Mouse (Mus musculus) intestine, embryonic 14.5 days (tissue): ENCODE results near the gene Btbd16. TPM values are rescaled to one million over a fixed set of nuclear protein-coding genes. Genes with fewer than 3 reads are reported as not detected.
A peak's percentile ranks its signal among the peaks of the same experiment; 100 is the strongest.

Source experiments
- ATAC-seq: fragments of 200-750 bp; cut with Nextera tagmentation; replicated peaks from 2 replicates; pipeline ENCODE4 v1.8.0; 2017; ENCODE audit warnings: low read depth, moderate number of reproducible peaks, moderate TSS enrichment, moderate library complexity; ENCODE audit not compliant: low FRiP score, low TSS enrichment
- DNase-seq: peaks from one replicate; pipeline ENCODE4 v3.0.0-alpha.2; 2018; ENCODE audit warnings: low spot score
- H3K27ac ChIP-seq: fragments of 300-500 bp; sonication (generic); 2 replicates; pipeline ENCODE4 v1.5.1; 2014; ENCODE audit warnings: low read depth, mild to moderate bottlenecking, control low read depth
- H3K27me3 ChIP-seq: fragments of 300-500 bp; sonication (generic); replicated peaks from 2 replicates; pipeline ENCODE4 v1.6.1; 2014; ENCODE audit warnings: low read length, control low read depth; ENCODE audit not compliant: control insufficient read depth, insufficient read depth
- H3K36me3 ChIP-seq: fragments of 300-500 bp; sonication (generic); 2 replicates; pipeline ENCODE4 v1.6.1; 2014; ENCODE audit warnings: low read length, control low read depth; ENCODE audit not compliant: control insufficient read depth, insufficient read depth
- H3K4me1 ChIP-seq: fragments of 300-500 bp; sonication (generic); replicated peaks from 2 replicates; pipeline ENCODE4 v1.6.1; 2014; ENCODE audit warnings: low read length, control low read depth, mixed read lengths; ENCODE audit not compliant: control insufficient read depth, insufficient read depth
- H3K4me2 ChIP-seq: fragments of 300-500 bp; sonication (generic); 2 replicates; pipeline ENCODE4 v1.6.1; 2014; ENCODE audit warnings: low read length
- H3K4me3 ChIP-seq: fragments of 300-500 bp; sonication (generic); 2 replicates; pipeline ENCODE4 v1.5.1; 2014; ENCODE audit warnings: low read depth, low read length, control low read depth, mixed read lengths
- H3K9ac ChIP-seq: fragments of 300-500 bp; sonication (generic); 2 replicates; pipeline ENCODE4 v1.6.1; 2014; ENCODE audit warnings: mild to moderate bottlenecking, low read length
- H3K9me3 ChIP-seq: fragments of 300-500 bp; sonication (generic); 2 replicates; pipeline ENCODE4 v1.6.1; 2016; ENCODE audit warnings: low read length, control low read depth; ENCODE audit not compliant: control insufficient read depth
- WGBS: fragments of 180-500 bp; shearing (Covaris S2); extraction: QIAGEN DNeasy Blood & Tissue Kit; methylation state at CpG from one replicate; pipeline ENCODE4 v1.1.7; 2014; 5-methylcytosine and 5-hydroxymethylcytosine counted together
- polyA plus RNA-seq: library from polyadenylated mRNA; unstranded; fragments of >200 nt; fragmentation: Nextera tagmentation; extraction: Ambion mirVana; gene quantifications from 2 replicates; pipeline ENCODE4 v1.2.1, GENCODE M21; 2014

Btbd16 gene
- polyA plus RNA-seq, 1 experiment from 2014 or later: 0.07 TPM

DNA sequence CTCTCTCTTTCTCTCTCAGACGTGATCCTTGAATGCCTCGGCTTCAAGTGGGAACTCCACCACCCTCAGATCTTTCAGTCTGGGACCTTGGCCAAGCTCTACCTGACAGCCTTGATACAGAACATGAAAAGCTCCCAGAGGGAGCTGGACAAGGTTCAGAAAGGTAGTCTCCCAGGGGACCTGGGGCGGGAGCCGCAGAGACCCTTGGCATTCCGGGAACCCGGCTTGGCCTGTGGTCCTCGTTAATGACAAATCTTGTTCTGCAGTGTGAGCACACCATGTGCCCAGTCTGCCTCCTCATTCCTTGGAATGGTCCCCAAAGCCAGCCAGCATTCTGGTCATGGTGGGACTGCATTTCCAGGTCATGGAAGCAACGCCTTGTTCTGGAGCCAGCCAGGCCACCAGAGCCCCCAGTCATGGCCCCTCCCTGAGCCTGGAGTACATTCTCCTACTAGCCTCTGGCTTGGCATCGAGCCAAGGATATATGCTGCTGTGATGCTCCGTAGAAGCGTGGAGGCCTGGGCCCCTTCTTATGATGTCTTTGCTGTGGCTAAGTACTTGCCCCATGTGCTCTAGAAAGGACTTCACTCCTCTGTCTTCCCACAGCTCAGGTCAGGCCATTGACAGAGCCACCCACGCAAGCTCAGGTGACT, 12.2 kb downstream of the Btbd16 start:
- Histone ChIP-seq H3K9me3 (no peaks in the 10 kb centered on the region), H3K36me3 (no peaks in the 10 kb centered on the region), H3K9ac (no peak overlapping the region), H3K4me2 (no peak overlapping the region), H3K4me3 (no peak overlapping the region), H3K27ac (no peak overlapping the region), H3K27me3 (no peaks in the 10 kb centered on the region), H3K4me1 (peaks cover 7% of the 10 kb centered on the region; the same call in 1 of the 2 replicates)
- WGBS: 64% methylated on average over 12 of the region's 12 CpGs
- ATAC-seq (0 out of 2 replicates have a peak, but pooled peaks have one; percentile 34), DNase-seq (no peak)

DNA sequence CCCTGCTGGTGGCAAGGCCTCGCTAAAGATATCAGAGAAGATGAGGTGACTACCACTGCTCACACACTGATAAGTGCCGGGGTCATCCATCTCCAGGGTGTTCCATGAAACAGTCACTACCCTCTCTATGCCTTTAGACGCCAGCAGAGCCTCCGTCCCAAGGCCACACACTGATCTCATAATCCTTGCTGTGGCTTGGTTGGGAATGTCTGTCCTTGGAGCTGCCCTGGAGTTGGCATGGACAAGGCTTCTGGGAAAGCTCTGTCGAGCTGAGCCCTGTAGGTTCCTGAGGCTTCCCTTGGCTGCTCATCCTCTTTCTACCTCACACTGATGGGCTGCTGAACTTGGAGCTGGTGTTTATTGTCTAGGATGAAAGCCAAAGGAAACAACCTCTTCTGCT, 12.8 kb downstream of the Btbd16 start:
- Histone ChIP-seq H3K4me2 (no peak overlapping the region), H3K27ac (no peak overlapping the region), H3K4me3 (no peak overlapping the region), H3K27me3 (no peaks in the 10 kb centered on the region), H3K9me3 (no peaks in the 10 kb centered on the region), H3K36me3 (no peaks in the 10 kb centered on the region), H3K9ac (no peak overlapping the region), H3K4me1 (peaks cover 7% of the 10 kb centered on the region; the same call in 1 of the 2 replicates)
- ATAC-seq (no peak), DNase-seq (no peak)
- WGBS: 76% methylated on average over 5 of the region's 5 CpGs

DNA sequence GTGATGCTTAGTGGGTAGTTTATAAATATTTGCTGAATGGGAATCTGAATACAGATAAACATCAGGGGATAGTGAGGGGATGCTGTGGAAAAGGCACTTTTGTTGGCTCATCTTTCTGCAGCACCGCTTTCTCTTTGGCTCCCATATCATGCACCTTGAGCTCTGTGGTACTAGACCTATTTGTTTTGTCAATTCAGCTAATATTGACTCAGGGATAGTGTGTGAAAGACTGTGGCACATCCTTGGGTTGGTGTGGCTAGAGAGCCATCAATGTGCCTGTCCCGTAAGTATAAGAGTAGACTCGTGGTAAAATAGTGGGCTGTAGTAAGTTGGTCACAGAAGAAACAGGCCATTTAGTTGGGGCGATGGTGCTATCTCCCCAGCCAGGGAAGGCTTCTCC, 13.7 kb downstream of the Btbd16 start:
- H3K4me1 ChIP-seq: peaks cover 7% of the 10 kb centered on the region; the same call in 1 of the 2 replicates
- no peak overlapping the region for H3K27ac ChIP-seq
- H3K9ac ChIP-seq: no peak overlapping the region
- no peak for DNase-seq
- no peaks in the 10 kb centered on the region for H3K27me3 ChIP-seq
- ATAC-seq: no peak
- H3K9me3 ChIP-seq: no peaks in the 10 kb centered on the region
- 80% methylated on average over 4 of the region's 4 CpGs for WGBS
- no peaks in the 10 kb centered on the region for H3K36me3 ChIP-seq
- no peak overlapping the region for H3K4me3 ChIP-seq
- no peak overlapping the region for H3K4me2 ChIP-seq

DNA sequence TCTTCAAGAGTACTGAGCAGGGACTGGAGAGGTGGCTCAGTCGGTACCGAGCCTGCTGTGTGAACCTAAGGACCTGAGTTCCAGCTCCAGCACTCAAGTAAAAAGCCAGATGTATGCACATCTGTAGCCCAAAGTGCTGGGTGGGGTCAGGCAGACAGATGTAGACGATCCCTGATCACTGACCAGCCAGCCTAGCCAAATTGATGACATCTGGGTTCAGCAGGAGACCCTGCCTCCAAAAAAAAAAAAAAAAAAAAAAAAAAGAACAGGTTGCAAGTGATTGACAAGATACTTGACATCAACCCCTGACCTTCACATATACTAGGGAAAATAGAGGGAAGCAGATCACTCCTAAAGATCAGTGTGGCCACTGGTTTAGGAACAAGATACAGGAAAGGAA, 15.1 kb downstream of the Btbd16 start:
- WGBS: 75% methylated on average over 3 of the region's 3 CpGs
- Histone ChIP-seq H3K4me2 (no peak overlapping the region), H3K36me3 (no peaks in the 10 kb centered on the region), H3K9ac (no peak overlapping the region), H3K27me3 (no peaks in the 10 kb centered on the region), H3K27ac (no peak overlapping the region), H3K4me1 (peaks cover 7% of the 10 kb centered on the region; the same call in 1 of the 2 replicates), H3K4me3 (no peak overlapping the region), H3K9me3 (no peaks in the 10 kb centered on the region)
- DNase-seq (no peak), ATAC-seq (no peak)

DNA sequence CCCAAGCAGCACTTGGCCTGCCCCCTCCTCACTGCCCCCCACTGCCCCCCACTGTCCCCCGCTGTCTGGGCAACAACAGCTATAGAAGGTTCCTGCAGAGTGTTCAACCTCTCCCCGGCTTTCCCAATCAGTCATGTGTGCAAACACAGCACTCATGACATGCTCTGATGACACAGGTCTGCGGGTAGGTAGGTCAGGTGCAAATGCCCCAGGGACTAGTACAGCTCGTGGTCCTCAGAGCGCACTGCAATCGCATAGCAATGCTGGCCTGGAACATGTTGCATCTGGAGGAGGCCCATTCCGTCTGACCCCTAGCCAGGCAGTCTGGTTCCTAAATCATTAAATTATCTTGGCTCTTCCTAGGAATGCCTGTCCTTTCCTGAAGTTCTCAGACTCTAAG, 15.6 kb downstream of the Btbd16 start:
- DNase-seq (no peak), ATAC-seq (no peak)
- H3K9ac ChIP-seq: no peak overlapping the region
- no peak overlapping the region for H3K27ac ChIP-seq
- no peaks in the 10 kb centered on the region for H3K9me3 ChIP-seq
- H3K27me3 ChIP-seq: no peaks in the 10 kb centered on the region
- H3K36me3 ChIP-seq: no peaks in the 10 kb centered on the region
- no peak overlapping the region for H3K4me2 ChIP-seq
- peaks cover 7% of the 10 kb centered on the region; the same call in 1 of the 2 replicates for H3K4me1 ChIP-seq
- WGBS: 73% methylated on average over 7 of the region's 7 CpGs
- no peak overlapping the region for H3K4me3 ChIP-seq

DNA sequence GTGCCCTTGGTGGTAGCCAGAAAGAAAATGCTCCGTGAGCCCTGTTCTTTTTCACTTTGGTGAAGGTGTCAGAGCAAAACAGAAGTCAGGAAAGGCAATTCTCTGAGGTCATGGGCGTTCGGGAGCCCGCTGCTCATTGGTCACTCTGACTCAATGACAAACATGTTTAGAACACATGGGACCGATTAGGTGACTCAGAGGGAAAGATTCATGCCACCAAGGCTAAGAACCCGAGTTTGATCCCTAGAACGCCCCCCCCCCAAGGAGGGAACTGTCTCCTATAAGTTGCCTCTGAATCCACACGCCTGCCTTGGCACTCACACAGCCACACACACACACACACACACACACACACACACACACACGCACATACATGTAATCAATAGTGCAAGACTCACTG, 19.8 kb downstream of the Btbd16 start:
- Histone ChIP-seq H3K27me3 (no peaks in the 10 kb centered on the region), H3K27ac (no peak overlapping the region), H3K4me3 (no peak overlapping the region), H3K36me3 (no peaks in the 10 kb centered on the region), H3K4me2 (no peak overlapping the region), H3K9ac (no peak overlapping the region), H3K4me1 (no peaks in the 10 kb centered on the region), H3K9me3 (no peaks in the 10 kb centered on the region)
- no peak for ATAC-seq
- 75% methylated on average over 9 of the region's 9 CpGs for WGBS
- no peak for DNase-seq

DNA sequence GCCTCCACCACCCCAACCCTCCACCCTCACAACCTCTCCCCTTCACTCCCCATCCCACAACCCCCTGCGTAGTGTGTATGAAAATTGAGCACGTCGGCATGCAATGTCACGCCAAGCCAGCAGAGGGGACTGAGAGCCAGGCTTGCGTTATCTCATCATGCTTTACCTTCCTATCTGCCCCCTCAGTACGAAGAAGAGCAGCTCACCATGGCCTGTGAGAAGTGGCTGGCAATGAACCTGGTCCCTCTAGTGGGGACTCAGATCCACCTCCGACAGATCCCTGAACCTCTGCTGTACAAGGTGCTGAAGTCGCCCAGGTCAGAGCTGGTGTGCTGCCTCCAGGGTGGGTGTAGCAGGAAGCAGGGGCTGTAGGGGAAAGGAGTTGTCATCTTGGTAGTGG, 22.9 kb downstream of the Btbd16 start:
- Histone ChIP-seq H3K4me1 (no peaks in the 10 kb centered on the region), H3K36me3 (no peaks in the 10 kb centered on the region), H3K9me3 (no peaks in the 10 kb centered on the region), H3K27ac (no peak overlapping the region), H3K4me2 (no peak overlapping the region), H3K4me3 (no peak overlapping the region), H3K9ac (no peak overlapping the region), H3K27me3 (no peaks in the 10 kb centered on the region)
- ATAC-seq: no peak
- 66% methylated on average over 8 of the region's 8 CpGs for WGBS
- no peak for DNase-seq

DNA sequence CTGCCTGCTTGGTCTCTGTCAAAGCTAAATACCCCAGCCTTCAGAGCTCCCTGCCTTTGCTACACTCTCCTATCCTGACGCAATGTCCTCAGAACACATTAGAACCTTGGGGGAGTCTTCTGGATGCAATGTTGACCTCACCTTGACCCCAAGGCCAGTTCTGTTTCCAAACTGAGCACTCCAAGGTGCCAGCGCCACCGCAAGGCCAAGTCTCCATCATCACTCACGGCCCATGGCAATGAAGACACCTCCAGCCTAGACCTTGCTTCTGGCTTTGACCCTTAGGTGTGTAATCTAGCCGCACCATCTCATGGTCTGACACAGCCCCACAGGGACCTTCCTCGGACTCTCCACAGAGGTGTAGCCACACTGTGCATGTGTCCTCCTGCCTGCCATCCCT, 23.7 kb downstream of the Btbd16 start:
- H3K4me3 ChIP-seq: no peak overlapping the region

DNA sequence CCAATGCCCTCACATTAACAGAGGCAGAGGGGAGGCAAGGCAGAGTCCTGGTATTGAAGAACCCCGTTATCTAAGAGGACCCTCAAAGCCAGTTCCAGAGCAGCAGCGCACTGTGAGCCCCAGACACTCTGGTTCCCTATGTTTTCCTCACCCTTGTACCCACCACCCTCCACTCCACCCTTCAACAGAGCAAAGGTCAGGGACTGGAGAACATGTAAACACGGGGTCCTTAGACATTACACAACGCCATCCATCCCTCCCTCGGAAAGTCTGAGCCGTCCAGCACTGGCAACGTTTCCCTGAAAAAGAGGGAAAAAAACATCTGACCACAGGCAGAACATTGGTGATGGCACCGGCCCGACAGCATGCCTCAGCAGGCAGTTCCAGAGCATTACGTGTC, 25.5 kb downstream of the Btbd16 start:
- Histone ChIP-seq H3K27ac (no peak overlapping the region), H3K36me3 (no peaks in the 10 kb centered on the region), H3K9ac (no peak overlapping the region), H3K4me2 (no peak overlapping the region), H3K4me3 (no peak overlapping the region), H3K9me3 (no peaks in the 10 kb centered on the region), H3K4me1 (no peaks in the 10 kb centered on the region), H3K27me3 (no peaks in the 10 kb centered on the region)
- WGBS: 57% methylated on average over 10 of the region's 10 CpGs
- no peak for DNase-seq
- no peak for ATAC-seq

More for the DNA sequence above, 23.7 kb downstream of the Btbd16 start:
- Histone ChIP-seq H3K4me2 (no peak overlapping the region), H3K36me3 (no peaks in the 10 kb centered on the region), H3K27me3 (no peaks in the 10 kb centered on the region), H3K27ac (no peak overlapping the region), H3K4me1 (no peaks in the 10 kb centered on the region), H3K9ac (no peak overlapping the region), H3K9me3 (no peaks in the 10 kb centered on the region)
- ATAC-seq (no peak), DNase-seq (no peak)
- WGBS: 88% methylated on average over 6 of the region's 6 CpGs
